Mouse (Mus musculus) large intestine, adult 2 months (tissue): ENCODE measurements around the gene Kazald1. TPM values are rescaled to one million over a fixed set of nuclear protein-coding genes. Genes with fewer than 3 reads are reported as not detected.

Source experiments
- DNase-seq: peaks from one replicate; pipeline ENCODE4 v3.0.0-alpha.2; 2012; ENCODE audit warnings: low read depth, low spot score
- WGBS: fragments of 180-500 bp; shearing (Covaris S2); methylation state at CpG from one replicate; pipeline ENCODE4 v1.1.7; 2018; 5-methylcytosine and 5-hydroxymethylcytosine counted together
- polyA plus RNA-seq: library from polyadenylated mRNA; depleted of rRNA; stranded (reverse); fragments of >200 nt; gene quantifications from 2 replicates; pipeline ENCODE4 v1.2.3, GENCODE M21; 2012; rRNA removed

Kazald1 gene
- polyA plus RNA-seq, 1 experiment: 1.6 TPM

GRCm38 (mm10) chr19:45114772-45115171 is 39.7 kb downstream of the Kazald1 start:
- 60% methylated on average over 3 of the region's 3 CpGs for WGBS
- no peak for DNase-seq

GRCm38 (mm10) chr19:45116798-45117197 is 41.8 kb downstream of the Kazald1 start:
- DNase-seq: no peak

More at GRCm38 (mm10) chr19:45116798-45117197, 41.8 kb downstream of the Kazald1 start:
- 61% methylated on average over 1 of the region's 1 CpGs for WGBS

Other genes starting within 250 kb of the Kazald1 start
- gene Slf2, start 144.1 kb upstream of the Kazald1 start, polyA plus RNA-seq: 5.0 and 13.5 TPM in 2 replicates
- 200 and 362 TPM in 2 replicates for gene Sema4g, start 86.1 kb upstream of the Kazald1 start, polyA plus RNA-seq
- gene Twnk, start 69.6 kb upstream of the Kazald1 start, polyA plus RNA-seq: 10.2 and 11.4 TPM in 2 replicates
- 73.1 and 85.3 TPM in 2 replicates for gene Mrpl43, start 68.8 kb upstream of the Kazald1 start, polyA plus RNA-seq
- 34.7 and 39.6 TPM in 2 replicates for gene Lzts2, start 60.8 kb upstream of the Kazald1 start, polyA plus RNA-seq
- gene Pdzd7, start 29.5 kb upstream of the Kazald1 start, polyA plus RNA-seq: 0.19 TPM in 2 replicates
- 10.2 and 11.4 TPM in 2 replicates for gene Sfxn3, start 27.7 kb upstream of the Kazald1 start, polyA plus RNA-seq
- not detected in 2 replicates for gene Tlx1, start 75.4 kb downstream of the Kazald1 start, polyA plus RNA-seq
- gene Lbx1, start 160.6 kb downstream of the Kazald1 start, polyA plus RNA-seq: not detected in 2 replicates